Mouse (Mus musculus): ENCODE measurements around the gene Qrfp. TPM values are rescaled to one million over a fixed set of nuclear protein-coding genes. Genes with fewer than 3 reads are reported as not detected.

Qrfp gene
- total RNA-seq, 2 experiments from 2014 or later, result not detected

GRCm38 (mm10) chr2:31782958-31783602 is 27.3 kb downstream of the Qrfp start:
- DNase-seq, result no peak
- intact Hi-C loops (cut with DNase I), result no loop called here

- DNase-seq, result no peak
- intact Hi-C loops (cut with DNase I), result no loop called here
Observed at GRCm38 (mm10) chr2:31779258-31779657, 31.1 kb downstream of the Qrfp start.

GRCm38 (mm10) chr2:31776479-31776878 is 33.9 kb downstream of the Qrfp start:
- DNase-seq, result no peak
- intact Hi-C loops (cut with DNase I), result no loop called here

- no peak for DNase-seq
- intact Hi-C loops (cut with DNase I), result no loop called here
Observed at GRCm38 (mm10) chr2:31770781-31771441, 39.5 kb downstream of the Qrfp start.

- intact Hi-C loops (cut with DNase I), result no loop called here
- no peak for DNase-seq
Observed at GRCm38 (mm10) chr2:31769631-31770111, 40.7 kb downstream of the Qrfp start.

- no peak for DNase-seq
- intact Hi-C loops (cut with DNase I), result no loop called here
Observed at GRCm38 (mm10) chr2:31769115-31769514, 41.3 kb downstream of the Qrfp start.

GRCm38 (mm10) chr2:31767815-31768214 is 42.6 kb downstream of the Qrfp start:
- DNase-seq, result no peak
- intact Hi-C loops (cut with DNase I), result no loop called here

GRCm38 (mm10) chr2:31767104-31767503 is 43.3 kb downstream of the Qrfp start:
- intact Hi-C loops (cut with DNase I), result no loop called here
- no peak for DNase-seq

GRCm38 (mm10) chr2:31763271-31763670 is 47.1 kb downstream of the Qrfp start:
- DNase-seq, result no peak
- intact Hi-C loops (cut with DNase I), result no loop called here

- intact Hi-C loops (cut with DNase I), result no loop called here
- no peak for DNase-seq
Observed at GRCm38 (mm10) chr2:31762853-31763252, 47.5 kb downstream of the Qrfp start.

- intact Hi-C loops (cut with DNase I), result no loop called here
- DNase-seq, result no peak
Observed at GRCm38 (mm10) chr2:31762155-31762554, 48.2 kb downstream of the Qrfp start.

- no peak for DNase-seq
- intact Hi-C loops (cut with DNase I), result no loop called here
Observed at GRCm38 (mm10) chr2:31761585-31761984, 48.8 kb downstream of the Qrfp start.

- intact Hi-C loops (cut with DNase I), result no loop called here
- DNase-seq, result no peak
Observed at GRCm38 (mm10) chr2:31761115-31761531, 49.3 kb downstream of the Qrfp start.

GRCm38 (mm10) chr2:31760486-31760885 is 49.9 kb downstream of the Qrfp start:
- no peak for DNase-seq
- intact Hi-C loops (cut with DNase I), result no loop called here

- intact Hi-C loops (cut with DNase I), result no loop called here
- DNase-seq, result peak; percentile 78
Observed at GRCm38 (mm10) chr2:31759751-31760460, 50.5 kb downstream of the Qrfp start.

GRCm38 (mm10) chr2:31758966-31759365 is 51.4 kb downstream of the Qrfp start:
- intact Hi-C loops (cut with DNase I), result no loop called here
- DNase-seq, result no peak

GRCm38 (mm10) chr2:31757472-31757871 is 52.9 kb downstream of the Qrfp start:
- DNase-seq, result no peak
- intact Hi-C loops (cut with DNase I), result no loop called here

Other genes with a start within 250 kb of the Qrfp start
- gene Fubp3, start 237.9 kb downstream of the Qrfp start, total RNA-seq (2021), result 10 to 100 TPM; 48.9 to 50.9 TPM
- under 1 TPM; 0.44 to 0.64 TPM for gene Prdm12, start 170.5 kb downstream of the Qrfp start, total RNA-seq (2021)
- gene Exosc2, start 139.9 kb downstream of the Qrfp start, total RNA-seq (2021), result 10 to 100 TPM; 28.4 to 29.0 TPM
- gene Abl1, start 122.2 kb downstream of the Qrfp start, total RNA-seq (2021), result 10 to 100 TPM; 51.3 to 54.4 TPM
- gene Fibcd1, start 35.4 kb upstream of the Qrfp start, total RNA-seq (2021), result 1 to 10 TPM; 3.9 to 9.9 TPM
- gene Lamc3, start 76.7 kb upstream of the Qrfp start, total RNA-seq (2021), result 10 to 100 TPM; 11.8 to 12.7 TPM
- 10 to 100 TPM; 10.5 to 14.1 TPM for gene Aif1l, start 139.6 kb upstream of the Qrfp start, total RNA-seq (2021)
- gene Nup214, start 163.9 kb upstream of the Qrfp start, total RNA-seq (2021), result 10 to 100 TPM; 54.0 to 59.8 TPM